Mouse (Mus musculus): ENCODE results near the gene U2af2. TPM values are rescaled to one million over a fixed set of nuclear protein-coding genes. Genes with fewer than 3 reads are reported as not detected.

The U2af2 gene
- polyA plus RNA-seq, 1 experiment = 150 TPM

GRCm38 (mm10) chr7:5029946-5030345 lies 32.0 kb upstream of the U2af2 start:
- Histone ChIP-seq H3K27ac (ENCODE audit: insufficient read depth, low read depth, low read length) (no peak overlapping the region), H3K27me3 (ENCODE audit: control insufficient read depth, insufficient read depth, low read length) (no peaks in the 10 kb centered on the region), H3K4me1 (ENCODE audit: control insufficient read depth, insufficient read depth, insufficient read length, low read length) (no peaks in the 10 kb centered on the region), H3K36me3 (ENCODE audit: control insufficient read depth, insufficient read depth, low read length) (peaks cover 44% of the 10 kb centered on the region), H3K4me3 (ENCODE audit: low read depth, low read length) (no peak overlapping the region)
- WGBS = 97% methylated on average over 21 of the region's 21 CpGs
- TF ChIP-seq POLR2A (IDR thresholded peaks at IDR 0.05; ENCODE audit: low read depth, low read length) = no peak
- TF ChIP-seq CTCF (IDR thresholded peaks at IDR 0.05; ENCODE audit: extremely low read depth, insufficient read length, insufficient replicate concordance, low read depth, low read length) = no peak

GRCm38 (mm10) chr7:5030554-5031275 lies 31.2 kb upstream of the U2af2 start:
- Histone ChIP-seq H3K27ac (ENCODE audit: insufficient read depth, low read depth, low read length) (no peak overlapping the region), H3K27me3 (ENCODE audit: control insufficient read depth, insufficient read depth, low read length) (no peaks in the 10 kb centered on the region), H3K4me1 (ENCODE audit: control insufficient read depth, insufficient read depth, insufficient read length, low read length) (no peaks in the 10 kb centered on the region), H3K4me3 (ENCODE audit: low read depth, low read length) (no peak overlapping the region), H3K36me3 (ENCODE audit: control insufficient read depth, insufficient read depth, low read length) (peaks cover 46% of the 10 kb centered on the region)
- WGBS = 94% methylated on average over 63 of the region's 63 CpGs
- TF ChIP-seq CTCF (IDR thresholded peaks at IDR 0.05; ENCODE audit: extremely low read depth, insufficient read length, insufficient replicate concordance, low read depth, low read length) = no peak
- no peak for TF ChIP-seq POLR2A (IDR thresholded peaks at IDR 0.05; ENCODE audit: low read depth, low read length)

GRCm38 (mm10) chr7:5031496-5031895 lies 30.4 kb upstream of the U2af2 start:
- Histone ChIP-seq H3K36me3 (ENCODE audit: control insufficient read depth, insufficient read depth, low read length) (peaks cover 50% of the 10 kb centered on the region), H3K4me3 (ENCODE audit: low read depth, low read length) (no peak overlapping the region), H3K4me1 (ENCODE audit: control insufficient read depth, insufficient read depth, insufficient read length, low read length) (no peaks in the 10 kb centered on the region), H3K27me3 (ENCODE audit: control insufficient read depth, insufficient read depth, low read length) (no peaks in the 10 kb centered on the region), H3K27ac (ENCODE audit: insufficient read depth, low read depth, low read length) (no peak overlapping the region)
- TF ChIP-seq CTCF (IDR thresholded peaks at IDR 0.05; ENCODE audit: extremely low read depth, insufficient read length, insufficient replicate concordance, low read depth, low read length) = no peak
- no peak for TF ChIP-seq POLR2A (IDR thresholded peaks at IDR 0.05; ENCODE audit: low read depth, low read length)
- whole genome bisulfite sequencing = 95% methylated on average over 46 of the region's 46 CpGs

GRCm38 (mm10) chr7:5033818-5034217 lies 28.1 kb upstream of the U2af2 start, which contains the start of gene 4632433K11Rik:
TSS of gene 4632433K11Rik (plus strand) at chr7:5034118.
- H3K4me1 ChIP-seq (ENCODE audit: control insufficient read depth, insufficient read depth, insufficient read length, low read length) = peaks cover 2% of the 10 kb centered on the region; the same call in 1 of the 2 replicates
- no peaks in the 10 kb centered on the region for H3K27me3 ChIP-seq (ENCODE audit: control insufficient read depth, insufficient read depth, low read length)
- no peak within 1 kb of the TSS for H3K27ac ChIP-seq (ENCODE audit: insufficient read depth, low read depth, low read length)
- no peak within 1 kb of the TSS for H3K4me3 ChIP-seq (ENCODE audit: low read depth, low read length)
- no peak for TF ChIP-seq POLR2A (IDR thresholded peaks at IDR 0.05; ENCODE audit: low read depth, low read length)
- TF ChIP-seq CTCF (IDR thresholded peaks at IDR 0.05; ENCODE audit: extremely low read depth, insufficient read length, insufficient replicate concordance, low read depth, low read length) = no peak
- H3K36me3 ChIP-seq (ENCODE audit: control insufficient read depth, insufficient read depth, low read length) = peaks cover 49% of the 10 kb centered on the region
- 74% methylated on average over 3 of the region's 3 CpGs for WGBS

- H3K27ac ChIP-seq (ENCODE audit: insufficient read depth, low read depth, low read length) = no peak overlapping the region
- no peak for TF ChIP-seq CTCF (IDR thresholded peaks at IDR 0.05; ENCODE audit: extremely low read depth, insufficient read length, insufficient replicate concordance, low read depth, low read length)
- TF ChIP-seq POLR2A (IDR thresholded peaks at IDR 0.05; ENCODE audit: low read depth, low read length) = no peak
- H3K4me1 ChIP-seq (ENCODE audit: control insufficient read depth, insufficient read depth, insufficient read length, low read length) = peaks cover 2% of the 10 kb centered on the region; the same call in 1 of the 2 replicates
- WGBS = 97% methylated on average over 17 of the region's 17 CpGs
- H3K27me3 ChIP-seq (ENCODE audit: control insufficient read depth, insufficient read depth, low read length) = no peaks in the 10 kb centered on the region
- peaks cover 31% of the 10 kb centered on the region for H3K36me3 ChIP-seq (ENCODE audit: control insufficient read depth, insufficient read depth, low read length)
- H3K4me3 ChIP-seq (ENCODE audit: low read depth, low read length) = no peak overlapping the region
Observed at GRCm38 (mm10) chr7:5035628-5036027, 26.3 kb upstream of the U2af2 start.

- Histone ChIP-seq H3K27me3 (ENCODE audit: control insufficient read depth, insufficient read depth, low read length) (no peaks in the 10 kb centered on the region), H3K27ac (ENCODE audit: insufficient read depth, low read depth, low read length) (no peak overlapping the region), H3K36me3 (ENCODE audit: control insufficient read depth, insufficient read depth, low read length) (peaks cover 26% of the 10 kb centered on the region), H3K4me1 (ENCODE audit: control insufficient read depth, insufficient read depth, insufficient read length, low read length) (peaks cover 2% of the 10 kb centered on the region; the same call in 1 of the 2 replicates), H3K4me3 (ENCODE audit: low read depth, low read length) (no peak overlapping the region)
- 94% methylated on average over 9 of the region's 9 CpGs for WGBS
- no peak for TF ChIP-seq POLR2A (IDR thresholded peaks at IDR 0.05; ENCODE audit: low read depth, low read length)
- TF ChIP-seq CTCF (IDR thresholded peaks at IDR 0.05; ENCODE audit: extremely low read depth, insufficient read length, insufficient replicate concordance, low read depth, low read length) = no peak
Observed at GRCm38 (mm10) chr7:5036136-5036535, 25.8 kb upstream of the U2af2 start.

- Histone ChIP-seq H3K4me3 (ENCODE audit: low read depth, low read length) (no peak overlapping the region), H3K36me3 (ENCODE audit: control insufficient read depth, insufficient read depth, low read length) (peaks cover 17% of the 10 kb centered on the region), H3K27ac (ENCODE audit: insufficient read depth, low read depth, low read length) (no peak overlapping the region), H3K27me3 (ENCODE audit: control insufficient read depth, insufficient read depth, low read length) (no peaks in the 10 kb centered on the region), H3K4me1 (ENCODE audit: control insufficient read depth, insufficient read depth, insufficient read length, low read length) (peaks cover 2% of the 10 kb centered on the region; the same call in 1 of the 2 replicates)
- TF ChIP-seq CTCF (IDR thresholded peaks at IDR 0.05; ENCODE audit: extremely low read depth, insufficient read length, insufficient replicate concordance, low read depth, low read length) (no peak), POLR2A (IDR thresholded peaks at IDR 0.05; ENCODE audit: low read depth, low read length) (no peak)
- 92% methylated on average over 7 of the region's 7 CpGs for WGBS
Observed at GRCm38 (mm10) chr7:5037026-5037425, 24.9 kb upstream of the U2af2 start.

All from small intestine, adult 2 months (tissue).